Mouse (Mus musculus) cerebellum, postnatal 4 days (tissue): ENCODE data around the gene Fam198b.

ENCODE experiments used
- DNase-seq, 2 experiments: peaks; one replicate each; pipeline ENCODE4 v3.0.0; 2022; ENCODE audit warnings: low spot score in 2 of 2, mixed read lengths in 1 of 2

Gene Fam198b

DNA sequence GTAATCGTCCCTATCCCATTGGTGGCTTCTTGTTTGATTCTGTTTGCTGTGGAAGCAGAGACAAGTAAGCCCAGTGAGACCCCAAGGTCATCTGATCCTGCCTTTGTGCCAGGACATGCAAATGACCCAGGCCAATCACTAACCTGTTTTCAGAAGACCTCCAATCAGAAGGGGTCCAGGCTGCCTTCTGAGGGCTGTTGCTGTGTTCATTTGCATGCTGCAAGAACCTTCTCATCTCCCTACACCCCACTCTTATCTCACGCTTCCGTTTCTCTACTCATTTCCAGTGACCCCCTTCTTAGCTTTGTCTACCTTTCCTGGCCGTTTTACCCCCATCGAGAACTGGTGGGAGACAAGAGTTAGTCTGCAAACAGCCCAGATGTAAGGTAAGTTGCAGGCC, at the start of gene Fam198b:
Fam198b (plus strand) TSS at position 229 of the 400 bp plus-strand sequence.
- no peak for DNase-seq

DNA sequence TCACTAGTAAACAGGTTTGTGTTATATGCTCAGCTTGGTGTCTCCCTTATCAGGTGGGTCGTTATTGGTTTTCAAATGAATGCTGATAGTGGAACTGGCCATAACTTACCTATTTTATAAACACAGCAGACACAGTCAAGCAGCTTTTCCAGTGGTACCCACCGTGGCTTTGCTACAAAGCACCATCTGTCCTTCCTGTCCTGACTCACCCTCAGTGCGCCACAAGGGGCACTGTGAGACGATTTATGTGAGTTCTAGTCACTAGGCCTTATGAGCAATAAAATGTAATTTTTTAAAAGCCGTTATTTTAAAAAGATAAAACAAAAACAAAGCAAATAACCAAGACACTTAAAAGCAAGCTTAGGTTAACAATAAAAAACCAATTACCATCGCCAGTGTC, 45.6 kb upstream of the Fam198b start:
- peak in 1 of 2 experiments; percentile 26 for DNase-seq

DNA sequence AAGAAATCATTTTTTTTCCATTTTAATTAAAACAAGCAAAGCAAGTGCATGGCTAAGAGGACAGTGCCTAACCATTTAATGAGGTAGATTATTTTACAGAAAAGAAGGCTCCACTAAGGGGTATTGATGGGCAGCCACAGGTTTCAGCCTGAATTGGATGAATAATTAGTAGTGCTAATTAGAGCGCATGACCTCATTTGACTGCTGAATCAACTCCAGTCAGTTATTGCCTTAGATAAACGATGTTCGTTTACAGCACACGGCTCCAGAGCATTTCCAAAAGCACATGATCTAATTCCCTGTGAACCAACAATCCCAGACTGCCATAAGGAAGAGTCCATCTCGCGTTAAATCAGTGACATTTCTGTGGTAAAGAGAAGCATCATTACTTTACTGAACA, 42.9 kb upstream of the Fam198b start:
- no peak for DNase-seq

DNA sequence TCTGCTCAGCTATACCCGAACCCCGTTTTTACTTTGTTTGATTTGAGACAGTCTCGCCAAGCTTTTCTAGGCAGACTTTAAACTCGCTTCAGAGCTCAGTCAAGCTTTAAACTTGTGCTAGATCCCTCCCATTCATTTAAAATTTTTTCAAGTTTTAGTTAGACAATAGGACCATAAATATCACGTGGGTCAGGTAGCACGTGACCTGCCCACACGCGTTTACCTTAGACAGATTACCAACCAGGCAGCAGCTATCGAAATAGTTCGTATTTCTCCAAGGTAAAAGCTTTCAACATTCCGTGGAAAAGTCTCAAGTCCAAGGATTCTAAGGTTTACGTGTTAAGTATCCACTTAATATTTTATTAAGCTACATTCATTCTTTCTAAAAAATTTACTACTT, 42.2 kb upstream of the Fam198b start:
- DNase-seq: peak in 1 of 2 experiments; percentile 29

DNA sequence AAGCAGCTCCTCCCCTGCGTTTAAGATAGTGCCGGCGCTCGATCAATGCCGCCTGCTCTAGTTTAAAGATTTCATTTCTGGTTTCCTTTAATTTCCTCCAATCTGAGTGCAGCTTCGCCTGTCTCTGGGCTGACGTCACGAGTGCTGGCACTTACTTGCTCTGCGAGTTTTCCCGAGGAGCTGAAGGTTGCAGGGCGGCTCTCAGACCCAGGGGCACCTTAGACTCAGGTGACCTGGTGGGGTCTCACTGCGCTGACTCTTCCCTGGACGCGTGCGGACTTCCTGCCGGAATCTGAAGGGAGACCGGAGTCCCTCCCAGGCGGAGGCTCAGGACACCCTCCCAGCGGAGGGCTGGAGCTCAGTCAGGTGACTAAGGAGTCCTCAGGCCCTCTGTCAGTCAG, 41.7 kb upstream of the Fam198b start:
- DNase-seq: peak; percentile 28 to 52

DNA sequence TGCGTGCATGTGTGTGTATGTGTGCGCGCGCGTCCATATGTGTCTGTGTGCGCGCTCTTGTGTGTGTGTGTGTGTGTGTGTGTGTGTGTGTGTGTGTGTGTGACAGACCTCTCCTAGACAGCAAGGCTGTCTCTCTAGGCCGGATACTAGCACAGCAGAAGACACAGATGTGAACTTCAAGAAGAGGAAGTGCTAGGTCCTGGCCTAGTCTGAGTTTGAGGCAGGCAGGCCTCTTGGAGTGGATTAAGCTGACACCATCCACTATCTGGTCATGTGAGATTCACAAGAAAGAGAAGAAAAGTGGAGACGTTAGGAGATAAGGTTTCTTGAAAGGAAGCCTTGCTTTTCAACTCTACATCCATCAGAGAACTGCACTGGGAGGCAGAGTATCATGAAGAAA, 40.3 kb upstream of the Fam198b start:
- DNase-seq: no peak

DNA sequence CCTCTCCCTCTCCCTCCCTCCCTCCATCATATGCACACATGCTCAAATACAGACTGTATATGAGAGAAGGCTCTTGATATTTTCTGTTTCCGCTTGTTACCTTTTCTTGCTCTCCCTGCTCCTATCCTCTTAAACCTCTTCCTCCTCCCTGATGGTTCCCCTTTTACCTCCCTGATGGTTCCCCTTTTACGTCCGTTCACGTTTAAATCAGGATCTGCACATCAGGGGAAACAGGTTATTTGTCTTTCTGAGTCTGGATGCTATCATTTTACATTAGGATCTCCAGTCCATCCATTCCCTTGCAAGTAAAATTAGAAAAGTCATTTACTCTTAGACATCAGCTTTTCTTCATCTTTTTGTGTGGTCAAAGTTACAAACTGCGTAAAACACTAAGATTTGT, 37.7 kb upstream of the Fam198b start:
- DNase-seq: no peak

DNA sequence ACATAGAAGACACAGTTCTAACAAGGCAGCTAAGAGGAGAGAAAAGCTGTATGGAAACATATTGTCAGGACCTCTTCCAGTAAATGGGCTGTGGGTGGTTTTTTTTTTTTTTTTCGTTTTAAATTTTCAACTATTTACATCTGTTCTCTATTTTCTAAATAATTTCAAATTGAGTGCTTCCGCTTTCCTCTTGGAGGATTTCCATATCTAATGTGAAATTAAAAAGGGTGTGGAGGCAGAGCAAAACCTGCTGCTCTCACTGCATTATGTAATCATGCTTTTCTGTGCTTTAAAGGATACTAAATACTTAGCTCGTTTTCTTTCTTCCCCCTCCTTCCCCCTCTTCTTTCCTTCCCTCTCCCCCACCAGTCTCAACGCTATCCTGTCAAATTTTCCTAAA, 35.5 kb upstream of the Fam198b start:
- DNase-seq: no peak

DNA sequence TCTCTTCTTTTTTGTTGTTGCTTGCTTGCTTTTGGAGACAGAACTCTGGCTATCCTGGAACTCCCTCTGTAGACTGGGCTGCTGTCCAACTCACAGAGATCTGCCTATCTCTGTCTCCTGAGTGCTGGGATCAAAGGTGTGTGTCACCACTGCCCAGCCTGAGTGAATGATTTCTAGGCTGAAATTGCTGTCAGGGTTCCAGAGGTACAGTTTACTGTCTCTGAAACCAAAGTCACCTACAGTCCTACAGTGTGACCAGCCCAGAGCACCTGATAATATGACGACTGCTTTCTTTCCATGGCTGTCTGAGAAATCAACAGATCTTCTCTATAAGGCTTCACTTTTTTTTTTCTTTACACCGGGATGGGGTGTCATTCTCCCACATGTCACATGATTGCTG, 34.7 kb upstream of the Fam198b start:
- no peak for DNase-seq

DNA sequence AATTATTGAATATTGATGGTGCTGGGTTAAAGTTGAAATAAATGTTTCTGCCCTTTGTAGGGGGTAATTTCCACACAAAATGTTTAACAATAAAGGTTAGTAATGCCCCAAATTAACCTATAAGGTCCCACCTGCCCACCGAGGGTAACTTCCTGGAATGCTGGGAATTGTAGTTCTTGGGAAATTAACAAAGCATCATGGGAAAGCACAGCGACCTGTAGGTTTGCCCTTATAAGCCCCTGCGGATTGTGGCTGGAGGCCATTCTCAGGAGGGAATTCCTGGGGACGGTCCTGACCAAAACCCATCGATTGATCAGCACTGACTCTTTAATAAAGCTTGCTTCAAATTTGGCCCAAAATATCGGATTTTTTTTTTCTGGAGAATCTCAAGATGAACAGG, 33.7 kb upstream of the Fam198b start:
- DNase-seq: no peak

DNA sequence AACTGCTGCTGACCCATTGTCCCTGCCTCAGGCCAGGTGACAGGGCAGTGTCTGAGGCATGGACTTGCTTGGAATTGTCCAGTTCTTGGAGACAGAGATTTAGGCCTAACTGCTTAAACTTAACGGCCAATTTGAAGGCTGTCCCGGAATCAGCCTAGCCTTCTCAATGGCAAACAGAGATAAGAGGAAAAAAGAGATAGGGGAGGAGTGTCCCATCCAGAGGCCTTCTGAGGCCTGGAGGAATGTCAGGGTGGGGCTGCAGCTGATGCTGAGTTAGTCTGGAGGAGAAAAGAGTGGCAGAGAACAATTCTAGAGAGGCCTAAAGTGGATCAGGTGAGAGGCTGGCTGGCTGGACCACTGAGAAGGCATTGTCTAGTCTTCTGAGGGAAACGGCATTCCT, 32.2 kb upstream of the Fam198b start:
- DNase-seq: no peak

DNA sequence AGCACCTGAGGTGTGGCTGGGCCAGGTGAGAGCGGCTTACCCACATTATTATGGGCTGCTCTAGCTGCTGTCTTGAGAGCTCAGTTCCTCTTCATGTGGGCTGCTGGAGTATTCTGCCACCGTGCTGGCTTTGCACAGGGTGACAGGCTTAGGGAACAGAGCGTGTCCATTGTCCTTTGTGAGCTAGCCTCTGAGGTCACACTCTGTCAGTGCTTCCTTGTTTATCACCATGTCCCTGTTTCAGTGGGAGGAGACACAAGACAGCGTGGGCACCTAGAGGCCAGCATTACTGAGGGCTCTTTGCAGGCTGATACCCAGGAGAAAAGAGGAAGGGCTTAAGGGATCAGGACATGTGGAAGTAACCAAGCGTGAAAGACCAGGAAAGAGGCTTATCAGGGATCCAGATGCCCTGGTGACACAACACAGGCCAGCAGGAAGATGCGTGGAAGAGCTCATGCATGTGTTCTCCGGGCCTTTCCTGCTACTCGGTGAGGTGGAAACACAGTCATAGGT, 31.6 kb upstream of the Fam198b start, which contains the start of gene Tmem144:
Tmem144 (minus strand) TSS at position 120 of the 513 bp plus-strand sequence.
- no peak for DNase-seq

DNA sequence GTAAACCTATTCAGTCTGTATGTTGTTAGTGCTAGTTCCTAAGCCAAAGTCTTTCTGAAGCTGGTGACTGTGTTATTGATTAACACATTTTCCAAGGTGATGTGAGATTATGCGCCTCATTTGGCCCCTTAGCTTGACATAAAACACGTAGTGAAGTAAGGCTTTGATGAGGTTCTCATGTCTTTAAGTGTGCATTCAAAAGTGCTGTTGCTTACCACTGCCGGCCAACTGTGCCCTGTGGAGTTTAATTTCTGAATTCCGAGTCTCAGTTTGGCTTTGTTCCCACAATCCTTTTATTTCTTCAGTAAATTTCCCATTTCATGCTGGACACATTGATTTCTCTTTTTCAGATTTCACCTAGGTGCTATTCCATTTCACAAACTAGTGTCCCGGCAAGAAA, 26.6 kb upstream of the Fam198b start:
- no peak for DNase-seq

DNA sequence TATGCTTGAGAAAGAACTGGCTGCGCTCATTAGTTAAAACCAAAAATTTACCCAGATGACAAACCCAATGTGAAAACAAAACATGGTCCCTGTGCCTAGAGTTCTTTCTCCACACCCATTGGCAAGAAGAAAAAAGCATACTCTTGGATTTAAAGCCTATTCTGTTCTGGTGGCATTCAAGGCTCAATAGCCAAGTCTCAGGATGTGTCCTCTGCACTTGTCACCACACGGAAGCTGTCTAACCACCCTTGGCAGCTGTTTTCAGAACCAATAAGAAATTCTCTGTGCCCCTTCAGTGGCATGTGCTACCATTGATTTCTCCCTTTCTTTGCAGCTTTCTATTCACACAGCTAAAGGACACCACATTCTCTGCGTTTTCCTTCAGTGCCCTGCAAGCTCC, 26.1 kb upstream of the Fam198b start:
- no peak for DNase-seq

DNA sequence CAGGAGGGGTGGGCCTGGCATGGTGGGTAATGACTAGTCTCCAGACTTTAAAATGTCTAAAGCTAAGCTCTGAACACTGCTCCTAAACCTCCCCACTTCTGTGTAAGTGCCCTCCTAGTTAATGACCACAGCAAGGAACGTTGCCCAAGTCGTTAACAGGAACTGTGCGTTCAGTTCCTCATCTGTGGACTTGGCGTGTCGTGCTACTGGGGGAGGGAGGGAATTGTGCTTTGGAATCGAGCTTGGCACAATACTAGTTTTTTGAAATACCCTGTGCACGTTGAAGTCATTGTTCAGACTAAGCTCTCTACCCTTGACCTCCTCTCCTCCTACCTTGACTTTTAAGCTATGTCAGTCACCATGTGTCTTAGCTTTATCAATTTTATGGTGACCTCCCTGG, 19.5 kb upstream of the Fam198b start:
- no peak for DNase-seq

DNA sequence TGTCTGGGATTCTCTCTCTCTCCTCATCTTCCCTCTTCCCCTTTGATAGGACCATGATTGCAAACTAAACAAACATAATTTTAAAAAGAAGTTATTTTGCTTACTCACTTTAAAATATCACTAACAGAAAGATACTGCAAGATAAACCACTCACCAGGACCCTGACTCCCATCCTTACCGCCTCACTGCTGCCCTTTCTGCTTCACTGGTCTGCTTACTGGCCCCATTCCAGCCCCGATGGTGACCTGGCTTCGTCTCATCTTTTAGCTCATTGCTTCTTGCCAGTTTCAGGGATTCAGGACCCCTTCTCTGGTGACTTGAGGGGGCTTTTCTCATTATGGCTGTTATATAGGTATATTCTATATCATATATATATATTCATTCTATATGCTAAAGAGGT, 18.2 kb upstream of the Fam198b start:
- DNase-seq: peak in 1 of 2 experiments; percentile 62

DNA sequence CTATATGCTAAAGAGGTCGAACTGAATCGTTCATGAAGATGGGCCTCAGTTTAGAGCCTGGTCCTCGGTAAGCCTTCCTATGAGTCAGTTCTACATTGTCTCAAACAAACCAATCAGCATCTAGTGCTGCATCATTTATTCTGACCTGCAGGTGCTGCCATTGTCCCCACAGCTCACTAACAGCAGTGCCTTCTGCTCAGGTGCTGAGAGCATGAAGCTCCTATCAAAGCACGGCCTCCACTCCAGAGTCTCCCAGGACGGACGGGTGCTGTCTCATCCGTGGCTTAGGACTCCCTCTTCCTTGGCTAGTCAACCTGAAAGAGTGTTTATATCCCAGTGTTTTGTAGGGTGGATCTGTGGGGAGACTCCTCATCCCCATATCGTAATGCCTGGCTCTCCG, 17.8 kb upstream of the Fam198b start:
- DNase-seq: no peak

DNA sequence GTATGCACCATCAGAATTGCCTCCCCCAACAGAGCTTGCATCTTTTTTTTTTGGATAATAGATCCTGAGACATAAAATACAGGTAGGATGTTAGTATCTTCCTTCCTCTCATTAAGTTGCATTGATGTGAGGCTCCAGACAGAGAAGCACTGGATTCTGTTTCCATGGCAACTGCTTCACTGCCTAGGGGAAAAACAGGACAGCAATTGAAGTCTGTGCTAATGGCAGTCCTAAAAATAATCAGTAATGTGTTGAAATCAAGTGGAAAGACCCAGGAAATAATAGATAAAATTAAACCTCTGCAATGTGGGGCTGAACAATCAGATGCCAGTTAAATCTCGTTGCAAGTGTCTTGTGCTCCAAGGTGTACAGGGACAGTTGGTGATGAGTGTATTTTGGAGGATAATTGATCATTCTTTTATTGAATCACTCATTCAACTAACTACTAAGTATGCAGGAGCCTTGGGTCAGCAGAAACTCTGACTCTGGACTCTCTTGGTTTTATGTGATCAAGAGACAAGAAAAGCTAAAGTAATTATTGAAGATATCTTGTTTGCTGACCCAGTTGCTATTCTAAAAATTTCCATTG, 17.1 kb upstream of the Fam198b start:
- no peak for DNase-seq

DNA sequence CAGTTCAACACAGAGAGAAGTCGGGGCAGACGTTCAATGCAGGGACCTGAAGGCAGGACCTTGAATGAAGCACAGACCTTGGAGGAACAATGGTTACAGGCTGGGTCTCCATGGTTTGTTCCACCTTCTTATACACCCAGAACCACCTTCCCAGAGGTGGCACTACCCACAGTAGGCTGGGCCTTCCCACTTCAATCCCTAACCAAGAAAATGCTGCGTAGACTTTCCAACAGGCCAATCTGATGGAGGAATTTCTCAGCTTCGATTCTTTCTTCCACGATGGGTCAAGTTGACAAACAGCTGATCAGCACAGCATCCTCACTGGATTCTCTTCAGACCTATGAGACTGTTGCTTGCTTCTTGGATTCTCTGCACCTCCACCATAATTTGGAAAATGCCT, 8.9 kb upstream of the Fam198b start:
- no peak for DNase-seq

DNA sequence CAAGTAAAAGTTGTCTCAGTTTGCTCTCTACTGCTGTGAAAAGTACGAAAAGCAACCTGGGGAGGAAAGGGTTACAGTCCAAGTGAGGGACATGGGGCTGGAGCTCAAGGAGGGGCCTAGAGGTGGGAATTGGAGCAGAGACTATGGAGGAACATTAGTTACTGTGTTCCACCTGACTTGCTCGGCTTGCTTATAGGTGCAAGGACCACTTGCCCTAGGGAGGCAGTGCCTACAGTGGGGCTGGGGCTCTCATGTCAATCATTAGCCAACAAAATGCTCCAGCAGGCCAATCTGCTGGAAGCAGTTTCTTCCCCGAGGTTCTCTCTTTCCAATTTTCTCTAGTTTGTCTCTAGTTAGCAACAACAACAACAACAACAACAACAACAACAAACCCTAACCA, 6.0 kb upstream of the Fam198b start:
- DNase-seq: no peak

DNA sequence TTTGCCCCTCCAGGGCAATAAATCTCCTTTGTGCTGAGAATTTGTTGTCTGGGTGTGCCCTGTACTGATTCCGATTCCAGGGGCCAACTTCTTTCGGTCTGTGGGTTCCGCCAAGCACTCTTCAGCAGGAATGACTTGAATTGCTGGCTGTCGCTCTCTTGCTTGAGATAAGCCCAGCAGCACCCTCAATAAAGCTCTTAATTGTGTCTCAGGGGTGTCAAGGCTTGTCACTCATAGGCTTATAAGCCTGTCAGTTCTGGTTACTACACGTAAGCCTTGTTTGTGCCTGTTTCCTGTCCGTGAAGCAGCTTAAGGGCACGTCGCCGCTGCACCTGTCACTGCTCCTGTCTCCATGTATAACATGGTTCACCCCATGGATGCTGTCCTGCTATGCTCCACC, 5.1 kb upstream of the Fam198b start:
- DNase-seq: no peak

DNA sequence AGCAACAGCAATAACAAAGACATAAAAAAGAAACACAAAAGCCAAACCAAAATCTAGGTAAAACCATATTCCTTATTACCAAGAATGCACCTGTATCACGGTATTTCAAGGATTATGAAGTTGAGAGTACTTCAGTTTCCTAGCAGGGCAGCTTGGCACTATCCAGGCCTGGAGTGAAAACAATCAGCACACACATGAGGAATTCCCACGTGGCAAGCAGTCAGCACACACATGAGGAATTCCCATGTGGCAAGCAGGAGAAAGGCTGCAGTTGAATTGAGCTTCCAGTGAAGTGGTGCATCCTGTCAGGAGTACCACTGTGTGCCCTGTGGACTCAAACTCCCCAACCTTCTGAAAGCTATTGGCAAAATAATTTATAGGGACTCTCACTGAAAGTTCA, 2.7 kb upstream of the Fam198b start:
- DNase-seq: no peak

DNA sequence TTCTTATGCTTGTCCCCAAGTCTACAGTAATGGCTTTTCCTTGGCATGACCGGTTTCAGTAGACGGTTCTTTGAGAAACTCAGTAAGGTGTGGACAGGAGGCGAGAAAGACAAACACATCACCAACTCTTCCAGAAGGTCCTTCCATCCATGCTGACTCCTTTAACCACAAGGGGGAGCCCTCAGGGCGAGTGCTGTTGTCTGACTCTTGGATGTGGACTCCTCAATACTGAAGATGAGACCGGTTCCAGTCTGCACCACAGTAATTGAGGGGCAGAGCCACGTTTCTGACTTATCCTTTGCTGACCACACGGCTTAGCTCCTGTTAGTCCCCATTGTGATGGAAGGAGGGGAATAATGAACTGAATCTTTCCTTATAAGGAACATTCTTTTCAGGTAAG, 1.2 kb upstream of the Fam198b start:
- DNase-seq: peak in 1 of 2 experiments; percentile 60

DNA sequence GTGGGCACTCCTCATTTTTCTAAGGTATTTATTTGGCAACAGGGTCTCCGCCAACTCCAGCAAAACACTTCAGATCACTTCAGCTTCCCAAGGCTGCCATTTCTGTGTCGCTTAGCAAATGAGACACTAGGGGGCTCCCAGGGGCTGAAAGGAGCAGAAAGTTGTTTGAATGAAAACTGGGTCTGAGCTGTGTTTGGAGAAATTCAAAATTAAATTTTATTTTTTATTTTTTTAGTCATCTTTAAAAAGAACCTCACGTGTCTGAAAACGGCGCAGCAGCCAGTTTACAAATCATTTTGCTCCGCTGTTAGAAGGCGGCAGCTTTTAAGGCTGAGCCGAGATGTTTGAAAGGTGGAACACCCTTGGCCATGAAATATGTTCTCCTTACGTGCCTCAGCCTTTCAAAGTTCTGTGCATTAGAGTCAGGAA, 442 bp downstream of the Fam198b start:
- DNase-seq: peak in 1 of 2 experiments; percentile 57
